Mouse (Mus musculus): ENCODE measurements around the gene Hoxb7. TPM values are rescaled to one million over a fixed set of nuclear protein-coding genes. Genes with fewer than 3 reads are reported as not detected.

Hoxb7 gene
- polyA plus RNA-seq (2017; shearing (Covaris generic)), result not detected

DNA sequence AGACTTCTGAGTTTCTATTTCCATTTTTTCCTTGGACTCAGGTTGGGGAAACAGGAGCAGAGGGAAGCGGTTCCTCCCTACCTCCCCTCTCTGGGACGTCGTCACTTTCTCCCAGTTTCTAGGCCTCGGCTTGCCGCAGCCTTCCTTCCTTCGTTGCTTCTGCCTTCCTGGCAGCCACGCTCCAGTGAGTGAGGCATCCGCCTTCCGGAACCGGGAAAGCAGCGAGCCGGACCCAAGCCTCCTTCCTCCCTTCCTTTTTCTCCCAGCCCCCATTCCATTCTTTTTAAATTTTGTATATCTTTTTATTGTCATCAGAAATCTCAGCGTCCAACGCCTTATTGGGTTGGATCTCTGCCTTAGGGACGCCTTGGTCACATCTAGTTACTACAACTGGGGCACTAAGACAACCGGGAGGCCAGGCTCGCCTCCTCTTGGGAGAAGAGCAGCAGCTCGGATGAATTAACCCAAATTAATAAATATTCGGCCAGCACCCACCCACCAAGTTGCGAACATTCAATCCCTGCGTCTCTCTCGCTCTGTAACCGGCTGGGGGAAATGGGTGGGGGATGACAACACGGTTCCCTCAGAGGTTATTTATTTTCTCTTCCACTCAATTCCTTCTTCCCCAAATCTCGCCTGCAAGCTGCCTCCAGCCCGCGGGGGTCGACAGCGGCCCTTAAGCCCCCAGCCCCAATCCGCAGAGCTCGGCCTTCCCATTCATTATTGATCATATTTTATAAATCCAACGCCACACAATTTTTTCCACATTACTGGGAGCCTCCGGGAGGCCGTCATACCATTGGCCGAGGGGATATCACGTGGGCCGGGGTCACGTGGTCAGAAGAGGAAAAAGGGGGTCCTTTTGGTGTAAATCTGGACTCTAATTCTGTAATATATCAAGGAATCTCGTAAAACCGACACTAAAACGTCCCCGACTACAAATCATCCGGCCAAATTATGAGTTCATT, at the start of gene Hoxb7:
TSS of gene Hoxb7 (plus strand) at position 853 of the 968 bp plus-strand sequence.
- ATAC-seq, result no peak

DNA sequence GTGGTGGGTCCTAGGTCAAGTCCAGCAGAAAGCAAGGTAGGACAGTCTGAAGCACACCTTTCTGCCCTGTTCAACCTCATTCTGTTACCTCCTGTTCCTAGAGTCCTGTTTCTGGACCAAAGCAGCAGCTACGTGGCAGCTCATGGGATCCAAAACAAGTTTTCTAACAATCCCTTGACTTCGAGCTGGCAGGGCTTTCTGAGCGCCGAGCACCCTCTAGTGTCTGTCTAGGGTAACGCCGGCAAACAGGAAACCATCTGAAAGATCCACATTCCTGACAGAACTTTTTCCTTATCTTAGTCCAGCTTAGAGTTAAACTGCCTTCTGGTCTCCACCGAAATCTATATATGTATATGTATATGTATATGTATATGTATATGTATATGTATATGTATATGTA, 46.2 kb upstream of the Hoxb7 start:
- no peak for ATAC-seq

DNA sequence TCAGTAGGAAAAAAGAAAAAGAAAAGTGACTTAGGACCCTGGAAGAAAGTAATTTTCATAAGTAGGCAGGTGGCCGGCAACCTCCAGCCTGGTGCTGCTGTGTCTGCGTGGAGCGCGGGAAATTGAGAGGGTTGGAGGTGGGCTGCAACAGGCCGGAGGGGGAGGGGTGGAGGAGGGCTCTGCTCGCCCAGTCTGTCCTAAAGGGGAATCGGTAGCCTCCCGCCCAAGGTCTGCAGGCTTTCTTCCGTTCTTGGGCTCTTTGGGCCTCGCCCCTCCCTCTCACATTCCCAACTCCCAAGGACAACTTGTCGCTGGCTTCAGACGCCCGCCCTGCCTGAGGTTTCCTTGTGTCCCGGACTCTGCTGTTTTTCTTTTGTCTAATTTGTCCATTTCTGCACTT, 35.5 kb upstream of the Hoxb7 start:
- ATAC-seq, result no peak

DNA sequence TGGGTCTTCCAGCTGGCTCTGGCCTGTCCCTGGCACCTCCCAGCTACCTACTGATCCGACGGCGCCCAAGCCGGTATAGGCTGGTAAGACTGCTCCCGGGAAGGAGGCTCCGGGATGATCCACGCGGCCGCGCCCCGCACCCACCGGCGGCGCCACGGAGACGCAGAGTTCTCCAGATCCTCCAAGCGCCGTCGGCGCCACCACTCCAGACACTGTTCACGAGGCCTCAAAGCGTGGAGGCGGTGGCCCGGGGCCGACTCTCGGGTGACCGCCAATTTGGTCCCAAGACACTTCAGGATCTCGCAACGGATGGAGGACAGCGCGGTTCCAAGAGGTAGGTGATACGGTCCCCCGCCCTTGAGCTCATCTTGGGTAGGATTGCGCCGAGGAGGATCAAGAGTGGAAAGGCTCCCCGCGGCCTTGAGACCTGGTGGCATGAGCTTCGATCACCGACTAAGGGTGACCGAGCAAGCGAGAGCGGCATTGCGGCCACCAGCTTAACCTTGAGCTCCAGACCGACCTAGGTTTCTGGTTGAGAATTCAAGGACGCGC, 34.9 kb upstream of the Hoxb7 start:
- ATAC-seq, result no peak

DNA sequence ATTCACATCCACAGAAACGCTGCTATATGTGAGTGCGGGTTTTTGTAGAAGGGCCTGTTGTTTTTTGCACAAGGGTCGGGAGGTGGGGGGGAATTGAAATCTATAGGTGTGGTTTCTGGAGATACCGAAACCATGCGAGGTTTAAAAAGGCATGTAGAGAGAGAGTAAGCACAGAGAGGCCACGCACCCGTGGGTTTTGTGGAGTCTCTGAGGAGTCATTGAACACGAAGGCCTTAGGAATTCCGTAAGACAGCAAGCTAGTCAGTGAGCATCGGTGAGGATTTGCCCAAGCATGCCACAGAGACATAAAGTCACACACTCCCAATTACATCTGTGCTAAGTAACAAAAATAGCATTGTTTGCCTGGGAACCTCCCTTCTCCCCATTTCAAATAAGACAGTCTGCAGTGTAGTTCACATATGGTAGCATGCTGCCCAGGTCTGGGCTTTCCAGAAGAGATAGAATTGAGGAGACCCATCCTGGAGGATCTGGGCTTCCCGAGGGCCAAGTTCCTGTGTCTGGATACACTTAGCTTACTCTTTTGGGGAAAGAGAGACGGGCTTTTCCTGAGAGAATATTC, 33.8 kb upstream of the Hoxb7 start:
- ATAC-seq, result no peak

DNA sequence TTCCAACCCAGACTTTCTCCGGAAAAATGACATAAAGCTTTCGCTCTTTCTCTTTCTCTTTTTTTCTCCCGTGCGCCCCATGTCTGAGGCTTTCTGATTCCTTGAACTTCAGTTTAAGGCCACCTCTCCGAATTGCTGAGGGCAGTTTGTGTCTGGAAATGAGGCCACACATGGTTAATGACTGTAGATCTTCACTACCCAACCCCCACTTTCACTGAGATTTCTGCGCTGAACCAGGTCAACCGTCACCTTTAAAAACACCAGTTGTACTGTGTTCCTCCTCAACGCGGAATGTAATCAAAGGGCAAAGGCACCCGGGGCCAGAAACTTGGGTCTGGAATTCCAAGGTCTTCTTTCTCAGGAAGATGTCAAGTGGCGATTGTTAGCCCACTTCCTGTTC, 32.2 kb upstream of the Hoxb7 start:
- ATAC-seq, result no peak

DNA sequence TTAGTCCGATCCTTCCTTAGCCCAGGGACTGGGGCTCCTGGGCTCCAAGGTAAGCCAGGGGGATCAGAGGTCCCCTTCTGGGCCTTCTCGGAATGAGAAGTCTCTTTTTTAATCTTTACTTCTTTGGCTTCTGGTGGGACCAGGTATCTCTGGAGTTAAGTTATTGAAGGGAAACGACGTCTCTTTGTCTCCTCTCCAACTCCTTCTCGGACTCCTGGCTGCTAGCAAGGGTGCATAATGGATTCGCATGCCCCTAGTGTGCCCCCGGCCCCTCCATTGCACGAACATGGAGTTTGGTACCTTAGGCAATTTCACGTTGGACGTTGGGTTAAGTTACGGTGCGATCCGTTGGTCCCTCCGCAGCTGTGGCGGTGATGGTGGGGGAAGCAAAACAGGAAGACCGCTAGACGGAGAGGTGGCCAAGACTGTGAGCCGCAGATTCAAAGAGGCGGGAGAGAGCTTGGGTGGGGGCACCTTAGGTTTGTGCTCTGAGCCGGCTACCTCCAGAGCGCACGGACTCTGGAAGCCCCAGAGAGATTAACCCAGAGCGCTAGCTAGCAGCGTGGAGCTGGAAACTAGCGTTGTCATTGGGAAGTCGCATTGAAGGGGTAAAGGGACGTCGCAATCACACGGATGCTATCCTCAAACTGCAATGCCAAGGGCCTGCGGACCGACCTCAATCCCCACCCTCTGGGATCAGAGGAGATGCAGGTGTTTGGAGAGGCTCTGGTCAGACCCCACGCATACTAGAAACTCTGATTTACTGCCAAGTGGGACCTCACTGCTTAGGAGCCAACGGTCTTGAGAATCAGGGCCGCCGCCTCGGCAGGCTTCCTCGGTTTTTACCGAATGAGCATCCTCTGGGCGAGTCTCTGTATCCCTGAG, 31.1 kb upstream of the Hoxb7 start:
- ATAC-seq, result no peak

DNA sequence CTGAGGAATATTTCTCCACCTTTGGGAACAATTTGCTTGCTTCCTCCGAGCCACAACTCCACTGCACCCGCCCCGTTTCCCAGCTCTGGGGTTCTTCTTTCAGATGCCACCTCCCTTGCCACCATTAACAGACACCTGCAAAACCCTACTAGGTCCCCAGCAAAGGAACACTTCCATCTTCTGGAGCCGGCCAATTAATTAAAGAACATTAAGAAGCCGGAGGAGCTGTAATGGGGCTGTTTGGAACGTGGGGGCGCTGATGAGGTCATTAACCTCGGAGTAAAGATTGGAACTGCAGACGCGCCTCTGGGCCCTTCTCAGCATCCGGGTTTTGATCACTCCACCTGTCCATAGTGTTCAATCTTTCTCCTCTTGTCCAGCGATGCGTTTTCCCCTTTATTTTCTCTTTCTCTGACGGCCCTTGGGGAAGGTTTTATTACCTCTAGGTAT, 30.4 kb upstream of the Hoxb7 start:
- ATAC-seq, result no peak

DNA sequence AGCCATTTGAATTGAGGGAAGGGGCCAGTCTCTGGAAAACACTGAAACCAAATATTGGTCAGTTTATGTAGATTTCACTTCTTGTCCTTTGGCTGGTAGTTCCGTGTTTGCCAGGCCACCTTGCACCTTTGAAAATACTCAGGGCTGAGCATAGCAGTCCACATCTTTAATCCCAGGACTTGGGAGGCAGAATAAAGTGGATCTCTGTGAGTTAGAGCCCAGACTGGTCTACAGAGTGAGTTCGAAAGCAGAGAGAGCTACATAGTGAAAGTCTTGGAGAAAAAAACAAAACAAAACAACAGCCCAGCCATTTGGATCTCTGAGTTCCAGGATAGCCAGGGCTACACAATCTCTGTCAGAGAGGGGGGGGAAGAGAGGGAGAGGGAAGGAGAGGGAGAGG, 29.3 kb upstream of the Hoxb7 start:
- ATAC-seq, result no peak

DNA sequence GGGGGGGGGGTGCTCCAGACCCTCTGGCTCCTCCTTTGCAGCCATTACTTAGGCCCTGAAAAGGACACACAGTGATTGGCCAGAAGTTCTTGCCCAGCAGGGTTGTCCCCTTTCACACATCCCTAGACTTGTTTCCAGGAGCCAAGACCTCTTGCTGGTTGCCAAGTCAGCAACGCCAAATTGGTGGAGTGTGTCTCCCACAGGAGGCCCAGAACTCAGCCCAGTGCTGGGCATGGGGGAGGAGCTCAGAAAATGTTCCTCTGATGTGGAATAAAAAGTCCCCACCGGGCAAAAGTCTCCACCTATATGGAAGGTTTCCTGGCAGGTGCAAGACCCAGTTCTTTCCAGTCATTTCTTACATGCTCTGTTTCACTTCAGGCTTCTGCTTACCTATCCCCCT, 27.4 kb upstream of the Hoxb7 start:
- no peak for ATAC-seq

DNA sequence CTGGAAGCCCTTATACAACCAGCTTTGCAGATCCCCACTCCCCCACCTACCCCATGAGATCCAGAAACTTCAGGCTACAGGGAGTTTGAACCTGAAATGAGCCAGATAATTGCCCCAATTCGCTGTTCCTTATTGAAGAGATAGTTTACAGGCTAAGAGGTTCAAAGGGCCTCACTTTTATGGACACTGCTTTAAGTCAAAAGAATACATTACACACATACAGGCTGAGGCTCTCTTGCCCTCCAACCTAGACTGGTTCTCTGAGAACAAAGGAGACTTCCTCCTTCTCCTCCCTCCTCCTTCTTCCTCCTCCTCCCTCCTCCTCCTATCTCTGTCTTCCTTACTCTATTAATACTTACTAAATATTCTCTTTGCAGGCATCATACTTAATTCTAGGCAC, 26.9 kb upstream of the Hoxb7 start:
- no peak for ATAC-seq

DNA sequence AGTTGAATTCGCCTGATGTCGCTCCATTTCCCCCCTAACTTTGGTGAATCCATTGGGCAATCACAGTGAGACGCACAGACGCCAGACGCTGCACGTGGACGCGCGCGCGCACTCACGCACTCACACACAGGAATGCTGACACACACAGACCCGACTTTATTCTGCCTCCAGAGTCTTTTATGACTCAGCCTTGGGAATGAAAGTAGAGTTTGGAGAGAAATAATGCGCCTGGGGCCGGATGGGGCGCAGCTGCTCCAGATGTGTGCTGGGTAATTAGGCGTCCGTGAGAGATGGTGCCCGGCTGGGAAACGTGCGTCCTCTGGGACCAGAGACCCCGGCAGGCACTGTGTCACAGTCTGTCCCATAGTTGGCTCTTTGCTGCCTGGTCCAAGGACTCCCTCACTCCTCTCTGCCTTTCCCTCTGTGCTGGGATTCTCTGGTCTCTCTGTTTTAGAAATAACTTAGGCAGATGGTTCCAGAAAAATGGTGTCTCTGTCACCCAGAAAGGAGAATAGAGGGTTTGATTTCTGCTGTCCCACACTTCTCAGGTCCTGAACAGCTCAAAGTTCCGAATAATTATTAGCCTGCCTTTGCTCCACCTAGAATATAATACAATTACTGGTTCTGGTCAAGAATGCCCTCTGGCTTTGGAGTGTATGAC, 26.0 kb upstream of the Hoxb7 start:
- no peak for ATAC-seq

DNA sequence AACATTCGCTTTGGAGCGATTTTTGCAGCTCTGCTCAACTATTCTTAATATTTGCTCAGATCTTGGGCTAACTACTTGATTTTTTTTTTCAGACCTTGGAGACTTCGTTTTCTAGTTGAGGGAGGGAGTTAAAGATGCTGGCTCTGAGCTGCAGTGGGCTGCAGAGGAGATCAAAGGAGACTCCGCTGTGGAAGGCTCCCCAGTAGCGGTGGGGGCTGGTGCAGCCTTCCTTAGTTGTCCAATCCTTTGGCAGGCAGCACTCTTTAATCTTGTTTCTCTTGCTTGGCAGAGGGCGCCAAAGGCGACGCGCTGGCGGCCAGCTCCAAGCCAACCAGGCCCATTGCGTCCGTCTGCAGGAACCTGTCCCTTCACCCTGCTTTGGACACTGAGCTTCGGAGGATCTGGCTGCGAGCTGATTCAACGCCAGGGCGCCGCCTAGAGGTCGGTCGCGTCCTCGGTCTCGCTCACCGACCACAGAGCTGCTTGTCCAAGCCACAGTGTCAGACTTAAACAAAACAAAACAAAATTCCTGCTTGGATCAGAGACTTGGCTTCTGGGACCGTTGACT, 25.0 kb upstream of the Hoxb7 start:
- no peak for ATAC-seq

DNA sequence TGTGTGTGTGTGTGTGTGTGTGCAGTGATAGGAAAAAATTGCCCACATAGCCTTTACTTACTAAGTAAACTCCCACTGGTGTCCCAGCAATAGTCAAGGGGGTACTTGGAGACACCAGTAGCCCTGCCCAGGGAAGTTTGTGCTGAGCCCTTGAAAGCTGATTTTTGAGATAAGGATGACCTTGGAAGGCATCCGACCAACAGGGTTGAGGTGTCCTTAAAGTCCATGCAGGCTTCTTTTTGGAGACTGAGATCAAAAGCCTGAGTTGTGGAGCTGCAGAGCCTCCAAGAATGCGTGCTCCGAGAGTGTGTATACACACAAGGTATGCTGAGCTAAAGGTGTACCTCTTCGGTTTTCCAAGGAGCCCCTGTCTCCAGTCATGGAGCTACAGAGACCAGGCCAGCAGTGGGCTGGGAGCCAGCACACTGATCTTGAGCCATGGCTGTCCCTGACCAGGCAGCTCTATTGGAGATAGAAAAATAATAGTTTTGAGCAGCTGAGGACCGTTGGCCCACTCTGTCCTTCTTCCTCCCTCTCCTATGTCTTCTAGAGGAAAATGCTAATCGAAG, 24.1 kb upstream of the Hoxb7 start:
- no peak for ATAC-seq

DNA sequence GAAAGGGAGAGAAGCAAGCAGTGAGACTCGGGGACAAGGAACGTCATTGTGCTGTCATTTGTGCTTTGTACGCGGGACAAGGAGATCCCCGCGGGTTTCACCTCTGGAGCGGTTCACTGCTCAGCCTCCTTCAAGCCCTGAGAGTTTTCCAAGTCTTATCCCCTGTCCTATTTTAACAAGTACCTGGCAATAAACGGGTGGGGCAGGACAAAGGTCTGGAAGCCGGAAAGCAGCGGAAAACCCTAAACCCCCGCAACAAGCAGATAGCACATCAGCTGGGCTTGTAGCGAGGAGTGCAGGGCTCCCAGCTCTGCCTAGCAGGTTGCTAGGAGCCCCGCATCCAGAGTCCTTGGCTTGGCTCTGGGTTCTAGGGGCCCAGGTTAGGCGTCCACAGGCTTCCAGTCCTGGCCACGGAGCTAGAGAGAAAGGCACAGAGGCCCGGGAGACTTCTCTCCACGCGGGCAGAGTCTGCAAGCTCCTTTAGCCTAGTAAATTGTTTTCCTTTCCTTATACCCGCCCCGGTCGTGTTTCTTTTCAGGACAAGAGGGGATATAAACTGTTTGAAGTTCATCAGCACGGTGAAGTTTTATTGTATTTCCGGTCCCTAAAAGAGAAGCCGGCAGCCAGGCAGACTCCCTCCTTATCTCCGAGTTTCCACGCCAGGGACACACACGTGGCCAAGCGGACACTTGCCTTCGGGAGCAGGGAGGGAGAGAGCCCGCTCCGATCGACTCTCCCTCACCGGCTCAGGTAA, 22.6 kb upstream of the Hoxb7 start:
- no peak for ATAC-seq

DNA sequence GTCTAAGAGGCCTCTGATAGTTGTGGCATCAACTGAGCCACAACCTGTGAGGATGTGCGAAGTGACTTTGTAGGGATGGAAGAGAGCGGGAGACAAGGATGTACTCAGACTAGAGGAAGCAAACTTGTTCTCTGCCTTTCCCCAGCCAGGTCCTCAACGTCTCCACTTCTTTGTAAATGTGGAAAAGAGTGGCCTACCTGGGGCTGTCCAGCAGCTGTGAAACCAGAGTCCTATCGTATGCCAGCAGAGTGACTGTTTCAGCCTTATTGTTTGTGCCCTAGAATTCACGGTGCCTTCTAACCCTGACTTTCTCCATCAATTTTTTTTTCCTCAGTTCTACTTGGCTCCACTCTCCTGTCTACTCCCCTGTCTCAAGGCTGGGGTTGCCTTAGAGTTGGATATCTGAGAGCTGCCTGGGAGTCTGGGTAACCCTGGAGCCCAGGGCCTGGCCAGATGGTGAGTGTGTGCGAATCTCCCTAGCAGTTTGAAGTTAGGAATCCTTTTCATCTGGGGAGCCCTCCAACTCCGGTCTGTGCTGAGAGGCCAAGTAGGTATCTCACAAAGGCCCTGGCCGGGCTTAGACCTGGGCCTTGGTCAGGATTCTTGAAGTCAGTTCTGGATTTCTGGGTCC, 21.9 kb upstream of the Hoxb7 start:
- no peak for ATAC-seq

DNA sequence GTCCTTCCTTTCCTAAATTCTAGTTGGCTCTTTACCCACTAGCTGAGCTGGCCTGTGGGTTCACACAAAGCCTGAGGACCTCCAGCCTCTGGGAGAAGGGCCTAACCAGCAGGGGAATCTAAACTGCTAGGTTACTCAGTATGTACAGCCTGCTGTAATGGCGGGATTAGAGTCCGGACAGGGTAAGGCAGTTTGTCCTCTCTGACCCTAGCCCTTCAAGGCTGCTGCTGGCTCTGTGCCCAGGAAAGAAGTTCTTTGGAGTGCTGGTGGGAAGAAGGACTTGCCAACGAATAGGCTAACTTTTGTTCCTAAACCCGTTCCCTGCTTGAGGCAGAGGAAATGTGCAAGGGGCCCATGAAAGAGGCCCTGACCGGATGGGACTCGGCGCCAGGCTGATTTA, 20.5 kb upstream of the Hoxb7 start:
- no peak for ATAC-seq

DNA sequence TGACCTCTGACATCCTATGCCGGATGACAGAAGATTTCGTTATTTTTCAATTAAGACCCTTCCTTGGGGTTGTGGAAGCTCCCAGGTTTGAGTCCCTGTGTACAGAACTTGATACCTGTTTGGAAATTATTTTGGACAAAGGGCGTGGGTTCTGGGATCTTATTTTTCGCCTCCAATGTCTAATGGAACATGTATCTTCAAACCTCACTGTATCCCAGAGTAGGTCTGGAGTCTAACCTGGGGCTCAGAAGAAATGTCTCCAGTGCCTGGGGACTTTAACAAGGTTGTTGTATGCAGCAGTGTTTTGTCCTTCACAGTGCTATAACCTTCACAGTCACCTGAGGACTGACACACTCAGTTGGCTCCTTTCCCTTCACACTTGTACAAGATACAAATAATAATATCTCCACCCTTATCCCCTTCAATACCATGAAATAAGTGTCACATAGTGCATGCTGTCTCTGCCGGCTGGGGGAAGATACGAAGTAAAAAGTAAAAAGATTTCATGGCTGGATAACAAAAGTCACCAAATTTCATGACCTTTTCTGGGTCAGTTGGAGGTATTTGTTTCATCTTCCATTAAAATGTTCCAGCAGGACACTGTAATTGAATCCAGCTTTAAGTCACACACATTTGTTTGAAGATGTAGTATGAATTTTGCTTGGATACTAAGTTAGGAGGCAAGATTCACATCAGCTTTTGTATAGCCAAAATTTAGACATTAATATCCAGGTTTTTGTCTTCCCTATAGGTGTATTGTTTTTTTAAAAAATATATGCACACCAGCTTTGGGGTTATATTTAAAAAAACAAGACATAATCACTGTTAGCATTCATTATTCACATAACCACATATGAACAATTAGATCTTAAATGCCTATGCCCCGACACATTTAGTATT, 19.2 kb upstream of the Hoxb7 start:
- no peak for ATAC-seq

Measured in activated CD4-positive, CD25-positive, alpha-beta regulatory T cell, adult 4 months (primary cell).